Mouse (Mus musculus) kidney, embryonic 14.5 days (tissue): ENCODE measurements around the gene Elmo2. TPM values are rescaled to one million over a fixed set of nuclear protein-coding genes. Genes with fewer than 3 reads are reported as not detected.

ENCODE experiments used
- ATAC-seq: fragments of 200-750 bp; cut with Nextera tagmentation; 2 replicates; pipeline ENCODE4 v1.8.0; 2017; ENCODE audit warnings: moderate number of reproducible peaks, mild to moderate bottlenecking, moderate TSS enrichment, moderate library complexity; ENCODE audit not compliant: low FRiP score, low TSS enrichment
- H3K27ac ChIP-seq: fragments of 300-500 bp; sonication (generic); 2 replicates; pipeline ENCODE4 v1.5.1; 2014; ENCODE audit warnings: low read depth, mild to moderate bottlenecking, low read length, moderate library complexity, mixed read lengths
- H3K27me3 ChIP-seq: fragments of 300-500 bp; sonication (generic); 2 replicates; pipeline ENCODE4 v1.6.1; 2014; ENCODE audit warnings: mild to moderate bottlenecking, low read length; ENCODE audit not compliant: control insufficient read depth, insufficient read depth
- H3K36me3 ChIP-seq: fragments of 300-500 bp; sonication (generic); 2 replicates; pipeline ENCODE4 v1.6.1; 2014; ENCODE audit warnings: low read length, mixed read lengths; ENCODE audit not compliant: control insufficient read depth, insufficient read depth
- H3K4me1 ChIP-seq: fragments of 300-500 bp; sonication (generic); 2 replicates; pipeline ENCODE4 v1.6.1; 2014; ENCODE audit warnings: low read length, mixed read lengths; ENCODE audit not compliant: control insufficient read depth, insufficient read depth
- H3K4me2 ChIP-seq: fragments of 300-500 bp; sonication (generic); replicated peaks from 2 replicates; pipeline ENCODE4 v1.6.1; 2014; ENCODE audit warnings: low read depth, mild to moderate bottlenecking, low read length
- H3K4me3 ChIP-seq: fragments of 300-500 bp; sonication (generic); 2 replicates; pipeline ENCODE4 v1.5.1; 2014; ENCODE audit warnings: mild to moderate bottlenecking, low read length
- H3K9ac ChIP-seq: fragments of 300-500 bp; sonication (generic); 2 replicates; pipeline ENCODE4 v1.6.1; 2014; ENCODE audit warnings: low read depth, mild to moderate bottlenecking, low read length, moderate library complexity
- H3K9me3 ChIP-seq: fragments of 300-500 bp; sonication (generic); 2 replicates; pipeline ENCODE4 v1.6.1; 2016; ENCODE audit warnings: low read length; ENCODE audit not compliant: control insufficient read depth
- WGBS: fragments of 180-500 bp; shearing (Covaris S2); extraction: QIAGEN DNeasy Blood & Tissue Kit; methylation state at CpG from one replicate; pipeline ENCODE4 v1.1.7; 2014; 5-methylcytosine and 5-hydroxymethylcytosine counted together
- polyA plus RNA-seq: library from polyadenylated mRNA; unstranded; fragments of >200 nt; fragmentation: Nextera tagmentation; extraction: Ambion mirVana; gene quantifications from 2 replicates; pipeline ENCODE4 v1.2.1, GENCODE M21; 2014

Gene Elmo2
- 56.9 and 84.1 TPM in 2 replicates for polyA plus RNA-seq

DNA sequence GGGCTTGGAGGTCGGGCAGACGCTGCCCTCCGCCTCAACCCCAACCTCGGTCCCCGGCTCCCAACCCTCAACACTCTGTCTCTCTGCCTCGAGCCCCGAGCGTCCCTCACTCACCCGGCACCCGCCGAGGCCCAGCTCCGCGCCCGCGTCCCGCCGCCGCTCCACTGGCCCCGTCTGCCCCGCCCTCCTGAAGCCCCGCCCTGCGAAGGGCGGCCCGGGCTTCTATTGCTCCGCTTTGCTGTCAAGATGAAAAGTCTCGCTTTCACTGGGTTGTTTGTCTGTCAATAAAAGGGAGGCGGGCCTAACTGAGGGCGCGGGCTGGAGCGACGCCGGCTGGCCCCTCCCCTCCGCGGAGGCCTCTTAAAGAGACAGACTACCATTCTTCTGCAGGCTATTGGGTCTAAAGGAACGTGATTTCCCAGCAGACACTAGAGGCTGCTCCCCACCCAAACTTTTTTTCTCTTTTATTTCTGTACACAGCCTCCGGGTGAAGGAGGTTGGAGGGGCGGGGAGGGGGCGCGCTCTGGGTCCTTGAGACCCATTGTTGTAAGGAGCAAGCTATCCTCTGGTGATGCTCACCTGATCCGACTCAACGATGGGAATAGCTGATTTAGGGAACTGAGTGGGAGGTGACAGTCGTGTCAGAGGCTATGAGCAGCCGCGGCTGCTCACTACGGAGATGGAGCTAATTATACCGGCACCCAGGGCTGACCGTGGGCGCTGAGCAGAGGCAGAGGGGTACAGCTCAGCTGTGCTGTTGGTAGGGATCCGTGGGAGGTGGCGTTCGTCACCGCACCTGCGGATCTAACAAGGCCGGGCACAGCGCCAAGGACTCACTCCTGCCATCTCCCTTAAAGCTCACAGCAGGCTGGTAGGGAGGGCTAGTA, at the start of gene Elmo2:
TSS of gene Elmo2 (minus strand) at position 176 of the 887 bp plus-strand sequence.
- no peaks in the 10 kb centered on the region for H3K27me3 ChIP-seq
- H3K36me3 ChIP-seq = no peaks in the 10 kb centered on the region; the same call in 1 of the 2 replicates
- H3K9me3 ChIP-seq = 0 out of 2 replicates have a peak, but pooled peaks cover 3% of the 10 kb centered on the region
- WGBS = under 1% methylated on average over 55 of the region's 55 CpGs
- peak within 1 kb of the TSS; percentile 69; the same call in 1 of the 2 replicates for H3K27ac ChIP-seq
- peak; percentile 98 for ATAC-seq
- H3K4me2 ChIP-seq = peak within 1 kb of the TSS; percentile 81
- peak within 1 kb of the TSS; percentile 96 for H3K4me3 ChIP-seq
- H3K4me1 ChIP-seq = peaks cover 41% of the 10 kb centered on the region
- peak within 1 kb of the TSS; percentile 91 for H3K9ac ChIP-seq

DNA sequence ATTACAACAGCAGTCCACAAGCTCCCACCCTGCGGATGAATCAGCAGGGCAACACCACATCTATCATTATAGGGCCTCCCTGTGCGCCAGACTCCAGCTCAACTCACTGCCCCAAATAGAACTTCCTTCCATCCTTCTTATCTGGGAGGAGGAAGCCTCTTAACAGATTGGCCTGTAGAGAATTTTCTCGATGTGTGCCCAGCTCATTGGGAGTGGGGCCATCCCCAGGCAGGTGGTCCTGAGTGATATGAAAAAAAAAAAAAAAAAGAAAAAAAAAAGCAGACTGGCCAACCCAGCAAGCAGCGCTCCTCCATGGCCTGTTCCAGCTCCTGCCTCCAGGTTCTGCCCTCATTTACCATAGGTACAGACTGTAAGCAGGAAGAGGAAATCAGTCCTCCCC, 49.7 kb upstream of the Elmo2 start:
- Histone ChIP-seq H3K4me2 (no peak overlapping the region), H3K4me1 (no peaks in the 10 kb centered on the region), H3K9ac (no peak overlapping the region), H3K27me3 (no peaks in the 10 kb centered on the region), H3K4me3 (no peak overlapping the region), H3K36me3 (peaks cover 47% of the 10 kb centered on the region), H3K27ac (no peak overlapping the region), H3K9me3 (peaks cover 9% of the 10 kb centered on the region)
- ATAC-seq = no peak
- WGBS = 84% methylated on average over 4 of the region's 4 CpGs

DNA sequence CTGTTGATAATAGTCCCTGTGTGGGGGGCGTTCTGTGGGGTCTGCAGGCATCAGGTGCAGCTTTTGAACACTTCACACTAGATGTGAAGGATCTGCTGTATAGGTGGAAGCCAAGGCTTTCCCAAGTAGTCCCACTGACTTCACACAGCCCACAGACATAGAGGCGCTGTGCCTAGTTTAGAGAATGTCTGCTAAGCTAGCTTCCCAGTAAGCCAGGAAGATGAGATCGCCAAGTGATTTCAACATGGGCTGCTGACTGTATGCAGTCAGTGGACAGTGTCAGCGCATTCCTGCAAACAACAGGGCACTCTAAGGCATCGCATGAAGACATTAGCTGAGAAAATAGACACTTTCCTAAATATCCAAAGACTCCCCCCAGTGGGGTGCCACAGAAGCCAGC, 49.2 kb upstream of the Elmo2 start:
- no peak overlapping the region for H3K27ac ChIP-seq
- ATAC-seq = no peak
- 93% methylated on average over 5 of the region's 5 CpGs for WGBS

GRCm38 (mm10) chr2:165371066-165371465, 44.8 kb upstream of the Elmo2 start:
- ATAC-seq = no peak
- Histone ChIP-seq H3K27me3 (no peaks in the 10 kb centered on the region), H3K27ac (no peak overlapping the region), H3K4me3 (no peak overlapping the region), H3K9ac (no peak overlapping the region), H3K36me3 (0 out of 2 replicates have a peak, but pooled peaks cover 5% of the 10 kb centered on the region), H3K4me2 (no peak overlapping the region), H3K4me1 (peaks cover 8% of the 10 kb centered on the region; the same call in 1 of the 2 replicates), H3K9me3 (no peaks in the 10 kb centered on the region; the same call in 1 of the 2 replicates)
- 21% methylated on average over 3 of the region's 3 CpGs for WGBS

More for the DNA sequence above, 49.2 kb upstream of the Elmo2 start:
- H3K4me2 ChIP-seq = no peak overlapping the region
- H3K9ac ChIP-seq = no peak overlapping the region
- peaks cover 4% of the 10 kb centered on the region for H3K9me3 ChIP-seq
- peaks cover 41% of the 10 kb centered on the region for H3K36me3 ChIP-seq
- H3K4me1 ChIP-seq = no peaks in the 10 kb centered on the region
- no peaks in the 10 kb centered on the region for H3K27me3 ChIP-seq
- no peak overlapping the region for H3K4me3 ChIP-seq

GRCm38 (mm10) chr2:165370348-165370747, 44.1 kb upstream of the Elmo2 start:
- H3K27me3 ChIP-seq = no peaks in the 10 kb centered on the region
- no peak for ATAC-seq
- H3K9me3 ChIP-seq = no peaks in the 10 kb centered on the region; the same call in 1 of the 2 replicates
- WGBS = 78% methylated on average over 3 of the region's 3 CpGs
- H3K36me3 ChIP-seq = 0 out of 2 replicates have a peak, but pooled peaks cover 5% of the 10 kb centered on the region
- H3K9ac ChIP-seq = no peak overlapping the region
- peaks cover 8% of the 10 kb centered on the region; the same call in 1 of the 2 replicates for H3K4me1 ChIP-seq
- no peak overlapping the region for H3K4me2 ChIP-seq
- H3K4me3 ChIP-seq = no peak overlapping the region
- no peak overlapping the region for H3K27ac ChIP-seq

GRCm38 (mm10) chr2:165368496-165368895, 42.2 kb upstream of the Elmo2 start, which contains the start of gene Zfp663:
TSS of gene Zfp663 (minus strand) at chr2:165368729.
- Histone ChIP-seq H3K4me2 (peak within 1 kb of the TSS; percentile 51), H3K27ac (no peak within 1 kb of the TSS), H3K27me3 (no peaks in the 10 kb centered on the region; the same call in 1 of the 2 replicates), H3K9ac (peak within 1 kb of the TSS; percentile 19; the same call in 1 of the 2 replicates), H3K4me1 (peaks cover 15% of the 10 kb centered on the region), H3K9me3 (no peaks in the 10 kb centered on the region), H3K36me3 (no peaks in the 10 kb centered on the region), H3K4me3 (peak within 1 kb of the TSS; percentile 27)
- ATAC-seq = no peak
- WGBS = under 1% methylated on average over 27 of the region's 27 CpGs

DNA sequence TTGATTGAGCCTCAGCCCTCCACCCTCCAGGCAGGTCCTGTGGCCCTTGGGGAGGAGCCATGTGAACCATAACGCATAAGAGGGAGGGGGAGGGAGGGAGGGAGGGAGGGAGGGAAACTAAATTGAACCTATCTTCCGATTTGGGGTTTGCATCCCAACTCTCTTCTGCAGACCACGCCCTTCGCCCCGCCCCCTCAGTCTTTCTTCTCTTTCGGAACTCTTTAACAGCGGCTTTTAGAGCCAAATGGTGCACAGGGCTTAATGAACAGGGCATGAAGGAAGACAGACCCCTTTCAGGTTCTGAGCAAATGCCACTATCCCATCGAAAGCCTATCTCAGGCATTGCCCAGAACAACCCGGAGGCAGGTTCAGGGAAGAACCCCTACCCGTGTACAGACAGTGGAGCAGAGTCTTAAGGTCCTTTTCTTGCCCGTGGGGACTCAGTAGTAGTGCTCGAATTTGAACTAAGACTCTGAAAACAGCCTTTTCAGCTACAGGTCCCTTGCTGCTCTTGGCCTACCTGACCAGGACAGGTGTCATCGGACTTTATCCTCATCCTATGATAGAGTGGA, 41.7 kb upstream of the Elmo2 start:
- Histone ChIP-seq H3K9ac (0 out of 2 replicates have a peak overlapping the region, but pooled peaks have one; percentile 19), H3K9me3 (no peaks in the 10 kb centered on the region), H3K27ac (no peak overlapping the region), H3K36me3 (no peaks in the 10 kb centered on the region), H3K27me3 (no peaks in the 10 kb centered on the region; the same call in 1 of the 2 replicates), H3K4me3 (peak overlapping the region; percentile 27), H3K4me1 (peaks cover 15% of the 10 kb centered on the region), H3K4me2 (peak overlapping the region; percentile 51)
- 2% methylated on average over 13 of the region's 13 CpGs for whole genome bisulfite sequencing
- ATAC-seq = no peak

DNA sequence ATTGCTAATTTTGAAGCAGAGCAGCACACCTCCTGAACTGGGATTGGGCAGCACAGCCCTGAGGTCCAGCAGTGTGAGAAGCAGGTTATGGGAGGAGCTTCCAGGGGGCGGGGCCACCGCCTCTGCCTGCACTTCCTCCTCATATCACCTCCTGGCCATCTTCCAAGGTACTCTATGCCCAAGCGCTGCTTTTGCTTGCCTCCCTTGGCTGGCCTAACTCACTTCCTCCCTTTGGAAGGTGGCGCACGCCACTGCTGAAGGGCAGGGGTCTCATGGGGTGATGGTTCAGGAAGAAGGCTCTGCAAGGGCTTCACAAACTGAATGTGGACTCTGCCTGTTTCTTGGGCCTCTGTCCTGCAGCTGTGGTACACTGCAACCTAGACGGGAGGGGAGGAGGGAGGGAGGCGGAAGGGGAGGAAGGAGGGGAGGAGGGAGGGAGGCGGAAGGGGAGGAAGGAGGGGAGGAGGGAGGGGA, 40.8 kb upstream of the Elmo2 start:
- Histone ChIP-seq H3K4me3 (no peak overlapping the region), H3K9ac (no peak overlapping the region), H3K27me3 (no peaks in the 10 kb centered on the region; the same call in 1 of the 2 replicates), H3K9me3 (no peaks in the 10 kb centered on the region), H3K4me1 (peaks cover 15% of the 10 kb centered on the region), H3K27ac (no peak overlapping the region), H3K4me2 (no peak overlapping the region; the same call in 1 of the 2 replicates), H3K36me3 (no peaks in the 10 kb centered on the region)
- peak; percentile 68 for ATAC-seq
- 5% methylated on average over 5 of the region's 8 CpGs for WGBS
